Mouse (Mus musculus) embryonic facial prominence, embryonic 15.5 days (tissue): ENCODE results near the gene Mettl15. TPM values are rescaled to one million over a fixed set of nuclear protein-coding genes. Genes with fewer than 3 reads are reported as not detected.

ENCODE experiments used
- microRNA-seq: library from miRNA; unstranded; fragments of <30 nt; microRNA quantifications from one replicate; pipeline ENCODE4, GENCODE M21; 2016; ENCODE audit warnings: borderline number of aligned reads
- polyA plus RNA-seq: library from polyadenylated mRNA; unstranded; fragments of >200 nt; fragmentation: Nextera tagmentation; extraction: Ambion mirVana; gene quantifications from 2 replicates; pipeline ENCODE4 v1.2.1, GENCODE M21; 2015

Mettl15 gene
- polyA plus RNA-seq, 1 experiment from 2014 or later: 12.9 TPM

Small RNA genes within 50 kb of the gene (microRNA-seq; reads per million reads assigned to microRNA genes)
- gene Gm24115: not detected

Other genes with a start within 250 kb of the Mettl15 start
- 13.9 and 15.3 TPM in 2 replicates for gene Kif18a, start within 50 bp of the Mettl15 start, polyA plus RNA-seq